Mouse (Mus musculus): Measurements from ENCODE around the gene Prkca. TPM values are rescaled to one million over a fixed set of nuclear protein-coding genes. Genes with fewer than 3 reads are reported as not detected.

Prkca gene
- total RNA-seq, 1 experiment, result 8.4 TPM

GRCm38 (mm10) chr11:108041669-108042068 lies 302.1 kb downstream of the Prkca start:
- Histone ChIP-seq H3K4me3 (ENCODE audit: insufficient read depth in 1 of 2, low read depth in 1 of 2, low read length in 2 of 2, poor library complexity in 1 of 2, severe bottlenecking in 1 of 2) (no peak overlapping the region), H3K9me3 (ENCODE audit: control insufficient read depth, insufficient read depth, low read depth, low read length) (no peaks in the 10 kb centered on the region)
- in situ Hi-C loops (cut with MboI; ENCODE audit: low sequenced_read_pairs in 2 of 2, unreplicated experiment in 2 of 2), result loop anchor here in 1 of 2 experiments (25.0 kb wide), 1 partner anchor 346 kb away; no protein-coding TSS in a partner anchor

GRCm38 (mm10) chr11:108040823-108041222 lies 302.9 kb downstream of the Prkca start:
- H3K4me3 ChIP-seq (ENCODE audit: insufficient read depth in 1 of 2, low read depth in 1 of 2, low read length in 2 of 2, poor library complexity in 1 of 2, severe bottlenecking in 1 of 2), result no peak overlapping the region
- no peak overlapping the region for H3K9ac ChIP-seq (ENCODE audit: insufficient read depth, low read depth, low read length, poor library complexity, severe bottlenecking)
- no peak for DNase-seq (ENCODE audit: low read depth, low spot score)
- TF ChIP-seq HCFC1 (IDR thresholded peaks at IDR 0.05; ENCODE audit: borderline replicate concordance, insufficient read depth, low read length) (no peak), CHD2 (IDR thresholded peaks at IDR 0.05; ENCODE audit: low read depth, low read length) (no peak), ZC3H11A (IDR thresholded peaks at IDR 0.05; ENCODE audit: borderline replicate concordance, low read depth, low read length) (no peak), MAFK (IDR thresholded peaks at IDR 0.05; ENCODE audit: insufficient read depth, low read depth, low read length) (no peak)
- H3K9me3 ChIP-seq (ENCODE audit: control insufficient read depth, insufficient read depth, low read depth, low read length), result no peaks in the 10 kb centered on the region
- no peak overlapping the region for H3K27ac ChIP-seq (ENCODE audit: insufficient read depth, low read depth, low read length, poor library complexity, severe bottlenecking)
- no peaks in the 10 kb centered on the region for H3K4me1 ChIP-seq (ENCODE audit: control insufficient read depth in 2 of 2, insufficient read depth in 2 of 2, low read length in 2 of 2, poor library complexity in 1 of 2)
- no peaks in the 10 kb centered on the region for H3K36me3 ChIP-seq (ENCODE audit: control insufficient read depth, insufficient read depth, low read length, poor library complexity, severe bottlenecking)
- in situ Hi-C loops (cut with MboI; ENCODE audit: low sequenced_read_pairs in 2 of 2, unreplicated experiment in 2 of 2), result loop anchor here in 1 of 2 experiments (25.0 kb wide), 1 partner anchor 346 kb away; no protein-coding TSS in a partner anchor

More at GRCm38 (mm10) chr11:108041669-108042068, 302.1 kb downstream of the Prkca start:
- DNase-seq (ENCODE audit: low read depth, low spot score), result no peak
- no peaks in the 10 kb centered on the region for H3K4me1 ChIP-seq (ENCODE audit: control insufficient read depth in 2 of 2, insufficient read depth in 2 of 2, low read length in 2 of 2, poor library complexity in 1 of 2)
- H3K9ac ChIP-seq (ENCODE audit: insufficient read depth, low read depth, low read length, poor library complexity, severe bottlenecking), result no peak overlapping the region
- H3K36me3 ChIP-seq (ENCODE audit: control insufficient read depth, insufficient read depth, low read length, poor library complexity, severe bottlenecking), result no peaks in the 10 kb centered on the region
- TF ChIP-seq HCFC1 (IDR thresholded peaks at IDR 0.05; ENCODE audit: borderline replicate concordance, insufficient read depth, low read length), result no peak
- TF ChIP-seq CHD2 (IDR thresholded peaks at IDR 0.05; ENCODE audit: low read depth, low read length), result no peak
- no peak for TF ChIP-seq ZNF384 (IDR thresholded peaks at IDR 0.05; ENCODE audit: low read depth, low read length)
- TF ChIP-seq ZC3H11A (IDR thresholded peaks at IDR 0.05; ENCODE audit: borderline replicate concordance, low read depth, low read length), result no peak
- no peak for TF ChIP-seq MAFK (IDR thresholded peaks at IDR 0.05; ENCODE audit: insufficient read depth, low read depth, low read length)
- H3K27ac ChIP-seq (ENCODE audit: insufficient read depth, low read depth, low read length, poor library complexity, severe bottlenecking), result no peak overlapping the region

- Histone ChIP-seq H3K4me1 (ENCODE audit: control insufficient read depth in 2 of 2, insufficient read depth in 2 of 2, low read length in 2 of 2, poor library complexity in 1 of 2) (no peaks in the 10 kb centered on the region), H3K4me3 (ENCODE audit: insufficient read depth in 1 of 2, low read depth in 1 of 2, low read length in 2 of 2, poor library complexity in 1 of 2, severe bottlenecking in 1 of 2) (no peak overlapping the region), H3K9ac (ENCODE audit: insufficient read depth, low read depth, low read length, poor library complexity, severe bottlenecking) (no peak overlapping the region), H3K36me3 (ENCODE audit: control insufficient read depth, insufficient read depth, low read length, poor library complexity, severe bottlenecking) (no peaks in the 10 kb centered on the region), H3K27ac (ENCODE audit: insufficient read depth, low read depth, low read length, poor library complexity, severe bottlenecking) (no peak overlapping the region), H3K9me3 (ENCODE audit: control insufficient read depth, insufficient read depth, low read depth, low read length) (no peaks in the 10 kb centered on the region)
- in situ Hi-C loops (cut with MboI; ENCODE audit: low sequenced_read_pairs in 2 of 2, unreplicated experiment in 2 of 2), result loop anchor here (10.0 to 25.0 kb wide), 2 partner anchors 335 to 348 kb away; no protein-coding TSS in a partner anchor
- TF ChIP-seq CHD2 (IDR thresholded peaks at IDR 0.05; ENCODE audit: low read depth, low read length) (no peak), HCFC1 (IDR thresholded peaks at IDR 0.05; ENCODE audit: borderline replicate concordance, insufficient read depth, low read length) (no peak), MAFK (IDR thresholded peaks at IDR 0.05; ENCODE audit: insufficient read depth, low read depth, low read length) (no peak), ZC3H11A (IDR thresholded peaks at IDR 0.05; ENCODE audit: borderline replicate concordance, low read depth, low read length) (no peak), ZNF384 (IDR thresholded peaks at IDR 0.05; ENCODE audit: low read depth, low read length) (no peak)
- DNase-seq (ENCODE audit: low read depth, low spot score), result no peak
Measured at GRCm38 (mm10) chr11:108039761-108040160, 304.0 kb downstream of the Prkca start.

DNA sequence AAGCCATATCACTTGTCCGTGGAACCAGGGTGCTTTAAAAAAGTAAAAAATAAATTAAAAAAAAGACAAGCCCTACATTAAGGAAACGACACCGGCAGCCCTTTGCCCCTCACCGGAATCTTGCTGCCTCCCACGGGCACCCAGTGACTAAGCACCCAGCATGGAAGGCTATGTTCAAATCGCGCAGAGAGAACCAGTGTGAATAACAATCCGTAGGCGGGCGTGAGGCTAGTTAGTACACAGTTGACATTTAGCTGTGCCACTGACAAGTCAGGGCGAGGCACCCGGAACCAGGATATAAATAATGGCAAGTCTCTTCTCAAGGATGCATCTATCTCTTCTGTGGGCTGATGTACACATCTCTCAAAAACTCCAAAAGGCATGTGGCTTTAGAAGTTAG lies 304.7 kb downstream of the Prkca start:
- DNase-seq (ENCODE audit: low read depth, low spot score), result no peak
- H3K27ac ChIP-seq (ENCODE audit: insufficient read depth, low read depth, low read length, poor library complexity, severe bottlenecking), result no peak overlapping the region
- no peaks in the 10 kb centered on the region for H3K9me3 ChIP-seq (ENCODE audit: control insufficient read depth, insufficient read depth, low read depth, low read length)
- H3K36me3 ChIP-seq (ENCODE audit: control insufficient read depth, insufficient read depth, low read length, poor library complexity, severe bottlenecking), result no peaks in the 10 kb centered on the region
- no peak for TF ChIP-seq ZC3H11A (IDR thresholded peaks at IDR 0.05; ENCODE audit: borderline replicate concordance, low read depth, low read length)
- TF ChIP-seq HCFC1 (IDR thresholded peaks at IDR 0.05; ENCODE audit: borderline replicate concordance, insufficient read depth, low read length), result no peak
- no peak for TF ChIP-seq CHD2 (IDR thresholded peaks at IDR 0.05; ENCODE audit: low read depth, low read length)
- no peak for TF ChIP-seq MAFK (IDR thresholded peaks at IDR 0.05; ENCODE audit: insufficient read depth, low read depth, low read length)
- no peak for TF ChIP-seq ZNF384 (IDR thresholded peaks at IDR 0.05; ENCODE audit: low read depth, low read length)
- in situ Hi-C loops (cut with MboI; ENCODE audit: low sequenced_read_pairs in 2 of 2, unreplicated experiment in 2 of 2), result loop anchor here (10.0 to 25.0 kb wide), 2 partner anchors 336 to 348 kb away; no protein-coding TSS in a partner anchor
- H3K4me1 ChIP-seq (ENCODE audit: control insufficient read depth in 2 of 2, insufficient read depth in 2 of 2, low read length in 2 of 2, poor library complexity in 1 of 2), result no peaks in the 10 kb centered on the region
- H3K9ac ChIP-seq (ENCODE audit: insufficient read depth, low read depth, low read length, poor library complexity, severe bottlenecking), result no peak overlapping the region
- H3K4me3 ChIP-seq (ENCODE audit: insufficient read depth in 1 of 2, low read depth in 1 of 2, low read length in 2 of 2, poor library complexity in 1 of 2, severe bottlenecking in 1 of 2), result no peak overlapping the region
